Mouse (Mus musculus) C2C12 (cell line): ENCODE measurements around the gene Kank1. TPM values are rescaled to one million over a fixed set of nuclear protein-coding genes. Genes with fewer than 3 reads are reported as not detected.

Experiments used
- H3K27me3 ChIP-seq: one replicate; pipeline ENCODE4 v1.6.1; 2011; ENCODE audit not compliant: control insufficient read depth, insufficient read depth, insufficient read length
- H3K36me3 ChIP-seq: one replicate; pipeline ENCODE4 v1.6.1; 2011; ENCODE audit not compliant: control insufficient read depth, insufficient read depth
- H3K4me3 ChIP-seq: one replicate; pipeline ENCODE4 v1.5.1; 2011; ENCODE audit warnings: mild to moderate bottlenecking, control low read depth; ENCODE audit not compliant: poor library complexity, insufficient read depth, severe bottlenecking
- H3K79me2 ChIP-seq: one replicate; pipeline ENCODE4 v1.6.1; 2011; ENCODE audit not compliant: control insufficient read depth, insufficient read depth
- H3K79me3 ChIP-seq: one replicate; pipeline ENCODE4 v1.6.1; 2011; ENCODE audit warnings: low read depth, control low read depth
- H3ac ChIP-seq: one replicate; pipeline ENCODE3; 2011; ENCODE audit warnings: low read depth; ENCODE audit not compliant: control insufficient read depth, insufficient read length
- CEBPB ChIP-seq: IDR thresholded peaks from one replicate; pipeline ENCODE4 v1.6.1; 2011; ENCODE audit warnings: low read depth, mild to moderate bottlenecking, control low read depth, moderate library complexity
- CTCF ChIP-seq: IDR thresholded peaks from one replicate; pipeline ENCODE4 v1.5.1; 2011; ENCODE audit not compliant: control insufficient read depth, insufficient read depth, insufficient read length
- FOSL1 ChIP-seq: IDR thresholded peaks from one replicate; pipeline ENCODE4 v1.8.0; 2011; ENCODE audit warnings: mild to moderate bottlenecking, low read length; ENCODE audit not compliant: poor library complexity, insufficient read depth, severe bottlenecking
- MAX ChIP-seq: IDR thresholded peaks from one replicate; pipeline ENCODE4 v1.6.1; 2011; ENCODE audit warnings: mild to moderate bottlenecking, control low read depth
- MYOD1 ChIP-seq: IDR thresholded peaks from one replicate; pipeline ENCODE4 v1.6.1; 2011; ENCODE audit warnings: low read depth; ENCODE audit not compliant: control insufficient read depth, insufficient read length
- MYOG ChIP-seq: IDR thresholded peaks from one replicate; pipeline ENCODE4 v1.6.1; 2011; ENCODE audit not compliant: control insufficient read depth, insufficient read length; ENCODE audit errors: extremely low read depth
- USF1 ChIP-seq: IDR thresholded peaks from one replicate; pipeline ENCODE4 v1.6.1; 2011; ENCODE audit warnings: low read depth, mild to moderate bottlenecking, control low read depth, moderate library complexity
- polyA plus RNA-seq: library from polyadenylated mRNA; unstranded; fragments of >200 nt; fragmentation: generic; extraction: Trizol; gene quantifications from one replicate; pipeline ENCODE4 v1.2.1, GENCODE M21; 2012; ENCODE audit warnings: missing spikeins

Gene Kank1
- polyA plus RNA-seq, 1 experiment, result 0.49 TPM

DNA sequence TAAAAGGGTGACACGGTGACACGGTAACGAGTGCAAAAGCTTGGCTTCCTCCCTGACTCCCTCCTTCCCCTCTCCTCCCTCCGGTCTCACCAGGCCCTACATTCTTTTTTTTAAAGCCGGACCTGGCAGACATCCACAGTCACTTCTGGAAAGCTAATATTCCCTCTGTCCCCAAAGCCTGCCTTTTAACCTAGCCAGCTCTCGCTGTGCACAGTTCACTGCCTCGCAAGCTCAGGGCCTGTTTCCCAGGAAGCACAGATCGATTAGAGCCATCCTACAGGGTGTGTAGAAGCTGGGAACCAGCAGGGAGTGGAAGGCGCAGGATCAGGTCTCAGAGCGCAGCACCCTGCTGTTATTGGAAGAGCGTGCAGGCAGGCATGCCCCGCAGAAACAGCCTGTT lies 138.2 kb downstream of the Kank1 start:
- no peak for TF ChIP-seq CEBPB
- no peak for TF ChIP-seq CTCF
- TF ChIP-seq FOSL1, result no peak
- no peak for TF ChIP-seq USF1
- TF ChIP-seq MAX, result no peak
- TF ChIP-seq MYOG, result no peak
- TF ChIP-seq MYOD1, result no peak
- no peak overlapping the region for H3K4me3 ChIP-seq
- no peak overlapping the region for H3ac ChIP-seq
- no peaks in the 10 kb centered on the region for H3K79me2 ChIP-seq
- H3K36me3 ChIP-seq, result no peaks in the 10 kb centered on the region
- no peaks in the 10 kb centered on the region for H3K27me3 ChIP-seq
- H3K79me3 ChIP-seq, result no peaks in the 10 kb centered on the region

DNA sequence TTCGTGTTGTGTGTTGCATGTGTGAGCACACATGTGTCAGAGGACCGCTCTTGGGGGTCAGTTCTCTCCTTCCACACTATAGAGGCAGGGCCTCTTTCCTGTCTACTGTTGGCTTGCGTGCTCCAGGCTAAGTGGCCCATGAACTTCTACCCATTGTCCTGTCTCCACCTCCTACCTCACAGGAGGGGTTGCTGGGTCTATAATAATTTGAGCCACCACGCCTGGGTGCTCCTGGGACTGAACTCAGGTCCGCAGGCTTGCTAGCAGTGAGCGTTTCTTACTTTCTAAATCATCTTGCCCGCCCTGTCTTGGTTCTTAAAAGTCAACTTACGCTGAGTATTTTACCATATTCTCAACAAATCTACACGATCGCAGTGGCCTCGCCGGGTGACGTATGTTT lies 140.1 kb downstream of the Kank1 start:
- Histone ChIP-seq H3K36me3 (no peaks in the 10 kb centered on the region), H3K4me3 (no peak overlapping the region), H3ac (no peak overlapping the region), H3K27me3 (no peaks in the 10 kb centered on the region), H3K79me3 (no peaks in the 10 kb centered on the region), H3K79me2 (no peaks in the 10 kb centered on the region)
- TF ChIP-seq MAX (no peak), USF1 (no peak), FOSL1 (no peak), CEBPB (no peak), CTCF (no peak), MYOD1 (no peak), MYOG (no peak)

DNA sequence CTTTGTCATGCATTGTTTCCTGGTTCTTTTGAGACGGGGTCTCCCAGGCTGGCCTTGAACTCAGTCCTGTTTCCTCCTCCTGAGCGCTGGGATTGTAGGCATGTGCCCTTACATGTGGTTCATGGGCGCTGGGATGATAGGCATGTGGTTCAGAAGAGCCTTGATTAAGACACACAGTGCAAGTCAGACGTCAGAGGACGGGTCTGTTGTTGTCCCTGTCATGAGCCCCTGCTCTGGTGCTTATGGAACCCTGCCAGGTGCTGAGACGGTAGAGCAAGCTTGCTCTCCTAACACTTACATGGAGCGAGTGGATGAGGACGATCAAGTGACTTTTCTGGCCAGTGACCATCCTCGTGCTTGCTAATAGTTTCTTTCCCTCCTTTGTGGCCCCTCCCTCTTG lies 143.9 kb downstream of the Kank1 start:
- no peaks in the 10 kb centered on the region for H3K27me3 ChIP-seq

DNA sequence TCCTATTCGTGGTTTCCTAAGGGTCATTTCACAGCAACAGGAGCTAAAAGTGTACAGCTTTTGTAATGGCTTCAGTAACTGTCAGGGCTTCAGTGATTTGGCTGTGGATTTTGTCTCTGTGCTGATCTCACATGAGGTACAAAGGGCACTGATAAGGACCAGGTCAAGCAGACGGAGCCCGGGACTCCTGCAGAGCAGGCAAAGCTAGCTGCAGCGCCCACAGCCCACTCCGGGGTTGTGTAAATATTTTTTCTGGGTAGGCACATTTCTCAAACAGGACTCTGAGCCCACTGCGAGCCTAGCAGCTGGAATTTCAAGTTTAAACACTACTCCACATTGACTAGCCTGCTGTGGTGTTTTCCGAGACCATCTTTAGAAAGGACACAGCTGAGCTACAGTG lies 145.2 kb downstream of the Kank1 start:
- Histone ChIP-seq H3K27me3 (no peaks in the 10 kb centered on the region), H3K79me2 (no peaks in the 10 kb centered on the region), H3K4me3 (no peak overlapping the region), H3K79me3 (no peaks in the 10 kb centered on the region), H3ac (no peak overlapping the region), H3K36me3 (no peaks in the 10 kb centered on the region)
- TF ChIP-seq MYOD1 (no peak), MYOG (no peak), MAX (no peak), FOSL1 (no peak), CEBPB (no peak), CTCF (no peak), USF1 (no peak)

More for the DNA sequence above, 143.9 kb downstream of the Kank1 start:
- TF ChIP-seq MYOD1 (no peak), MYOG (no peak), FOSL1 (no peak), MAX (no peak), CEBPB (no peak), CTCF (no peak), USF1 (no peak)
- no peak overlapping the region for H3K4me3 ChIP-seq
- H3K79me2 ChIP-seq, result no peaks in the 10 kb centered on the region
- no peaks in the 10 kb centered on the region for H3K36me3 ChIP-seq
- no peaks in the 10 kb centered on the region for H3K79me3 ChIP-seq
- H3ac ChIP-seq, result no peak overlapping the region

DNA sequence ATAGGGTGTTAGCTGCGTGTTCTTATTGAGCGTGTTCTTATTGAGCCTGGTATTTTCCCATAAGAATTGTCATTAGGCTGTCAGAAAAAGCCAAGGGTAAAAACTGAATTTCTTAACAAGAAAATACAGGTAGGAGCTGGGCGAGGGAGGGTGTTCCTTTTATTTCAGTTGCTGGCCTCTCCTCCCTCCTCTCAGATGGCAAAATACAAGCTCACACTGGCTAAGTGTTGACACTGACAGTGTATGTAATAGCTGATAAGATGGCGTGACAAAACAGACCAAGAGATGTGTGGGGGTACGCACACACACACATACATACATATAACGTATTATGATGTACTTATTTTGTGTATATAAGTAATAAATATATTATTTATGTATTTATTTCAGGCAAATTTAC lies 145.7 kb downstream of the Kank1 start:
- TF ChIP-seq FOSL1, result no peak
- no peak for TF ChIP-seq MAX
- TF ChIP-seq CTCF, result no peak
- TF ChIP-seq CEBPB, result no peak
- TF ChIP-seq USF1, result no peak
- TF ChIP-seq MYOG, result no peak
- H3ac ChIP-seq, result no peak overlapping the region
- no peaks in the 10 kb centered on the region for H3K27me3 ChIP-seq
- no peaks in the 10 kb centered on the region for H3K79me3 ChIP-seq
- no peak overlapping the region for H3K4me3 ChIP-seq
- no peaks in the 10 kb centered on the region for H3K36me3 ChIP-seq
- H3K79me2 ChIP-seq, result no peaks in the 10 kb centered on the region

DNA sequence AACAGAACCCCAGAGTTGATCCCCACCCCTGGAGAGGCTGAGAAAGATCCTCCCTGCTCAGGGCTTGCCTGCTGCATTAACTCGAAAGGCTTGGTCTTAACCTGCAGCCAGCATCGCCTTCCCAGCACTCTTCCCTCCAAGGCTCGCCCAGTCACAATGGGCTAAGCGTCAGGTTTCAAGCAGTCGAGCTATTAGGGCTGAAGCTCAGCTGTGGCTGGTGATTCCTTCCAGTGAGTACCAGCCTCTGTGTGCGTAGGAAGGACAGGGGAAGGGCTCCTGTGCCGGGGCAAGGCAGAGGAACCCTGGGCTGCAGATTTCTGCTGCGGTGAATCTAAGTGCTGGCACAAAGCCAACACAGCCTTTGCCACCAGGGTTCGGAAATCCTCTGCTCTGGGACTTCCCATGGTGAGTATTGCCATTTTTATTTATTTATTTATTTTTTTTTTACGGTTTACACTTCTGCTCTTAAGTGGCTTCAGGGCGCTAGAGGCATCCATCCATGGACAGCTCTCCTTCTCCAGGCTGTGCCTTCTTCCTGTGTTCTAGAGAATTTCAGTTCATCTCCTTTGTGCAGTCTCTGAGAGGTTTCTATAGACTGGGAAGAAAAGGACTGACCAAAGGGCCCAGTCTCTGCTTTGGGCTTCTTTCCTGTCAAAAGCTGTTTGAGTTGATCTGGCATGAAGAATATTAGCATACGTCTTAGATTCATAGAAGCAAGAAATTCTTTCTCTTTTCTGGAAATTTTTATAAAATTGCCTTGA lies 146.8 kb downstream of the Kank1 start:
- Histone ChIP-seq H3K79me2 (no peaks in the 10 kb centered on the region), H3ac (no peak overlapping the region), H3K79me3 (no peaks in the 10 kb centered on the region), H3K4me3 (no peak overlapping the region), H3K36me3 (no peaks in the 10 kb centered on the region), H3K27me3 (no peaks in the 10 kb centered on the region)
- TF ChIP-seq CTCF (no peak), CEBPB (no peak), MAX (no peak), MYOG (no peak), MYOD1 (no peak), FOSL1 (no peak), USF1 (no peak)
